Mouse (Mus musculus) kidney, embryonic 16.5 days (tissue): ENCODE data around the gene Ahcy. TPM values are rescaled to one million over a fixed set of nuclear protein-coding genes. Genes with fewer than 3 reads are reported as not detected.

Experiments used
- polyA plus RNA-seq: library from polyadenylated mRNA; unstranded; fragments of >200 nt; fragmentation: Nextera tagmentation; extraction: Ambion mirVana; gene quantifications from 2 replicates; pipeline ENCODE4 v1.2.1, GENCODE M21; 2015

Ahcy gene
- polyA plus RNA-seq, 1 experiment from 2014 or later = 79.2 TPM

Other genes starting within 250 kb of the Ahcy start
- gene Eif2s2, start 181.6 kb downstream of the Ahcy start, polyA plus RNA-seq = 70.9 and 78.3 TPM in 2 replicates
- gene Gm14226, start 56.2 kb downstream of the Ahcy start, polyA plus RNA-seq = 1.9 and 2.1 TPM in 2 replicates
- 55.2 and 64.6 TPM in 2 replicates for gene Itch, start 59.0 kb upstream of the Ahcy start, polyA plus RNA-seq
- gene Dynlrb1, start 162.0 kb upstream of the Ahcy start, polyA plus RNA-seq = 391 and 404 TPM in 2 replicates
- gene Map1lc3a, start 201.8 kb upstream of the Ahcy start, polyA plus RNA-seq = 156 and 165 TPM in 2 replicates